ENCODE assay signal across 12 mouse cellular contexts in genomic region chr12:102339085-102339484, GRCm38 (mm10). TPM values are rescaled to one million over a fixed set of nuclear protein-coding genes. Genes with fewer than 3 reads are reported as not detected.
DNase-seq lines count a peak whose midpoint lies in the region; ATAC-seq and TF ChIP-seq lines count a peak whose summit lies in the region.
"Had no signal": no experiment of that assay in that cellular context is flagged by ENCODE, and none has a peak within 500 bp of the region (broad histone marks: within the 10 kb centered on the region; RNA-seq: fewer than 3 reads in every experiment).

No protein-coding gene starts in this region.

- DNase-seq in kidney, adult 2 months = peak; percentile 27
- no peak for DNase-seq in kidney, postnatal 10 days
- DNase-seq in midbrain, postnatal 0 days (ENCODE audit: low spot score) = no peak
- DNase-seq in midbrain, embryonic 14.5 days = no peak
- DNase-seq in thymus, postnatal 14 days = peak; percentile 54
- DNase-seq in cerebellum, postnatal 36 days = no peak
- DNase-seq: left cerebral cortex, postnatal 4 days had no signal

- 73% methylated on average over 2 of the region's 2 CpGs for WGBS in kidney, adult 2 months
- WGBS in midbrain, postnatal 0 days = 77% methylated on average over 2 of the region's 2 CpGs
- WGBS in midbrain, embryonic 14.5 days = 84% methylated on average over 2 of the region's 2 CpGs
- WGBS in hindbrain, embryonic 16.5 days = 80% methylated on average over 2 of the region's 2 CpGs

- H3K27me3 ChIP-seq in kidney, adult 2 months (replicated peaks; ENCODE audit: control insufficient read depth, insufficient read depth, low read length) = no peaks in the 10 kb centered on the region
- H3K27me3 ChIP-seq in midbrain, postnatal 0 days (ENCODE audit: insufficient read depth, low read length) = no peaks in the 10 kb centered on the region
- no peaks in the 10 kb centered on the region for H3K27me3 ChIP-seq in midbrain, embryonic 14.5 days (ENCODE audit: control insufficient read depth, insufficient read depth, low read length)
- H3K27me3 ChIP-seq in hindbrain, embryonic 16.5 days (replicated peaks; ENCODE audit: control insufficient read depth, insufficient read depth, low read length) = no peaks in the 10 kb centered on the region
- H3K27me3 ChIP-seq: embryonic facial prominence, embryonic 15.5 days; heart, embryonic 15.5 days had no signal

- no peak overlapping the region for H3K9ac ChIP-seq in midbrain, postnatal 0 days (replicated peaks; ENCODE audit: low read length, poor library complexity, severe bottlenecking)
- H3K9ac ChIP-seq in midbrain, embryonic 14.5 days (replicated peaks; ENCODE audit: low read length) = no peak overlapping the region
- no peak overlapping the region for H3K9ac ChIP-seq in hindbrain, embryonic 16.5 days (ENCODE audit: low read depth, low read length)
- H3K9ac ChIP-seq: embryonic facial prominence, embryonic 15.5 days; heart, embryonic 15.5 days had no signal

- H3K4me2 ChIP-seq in midbrain, postnatal 0 days (ENCODE audit: low read depth, low read length, poor library complexity, severe bottlenecking) = no peak overlapping the region
- no peak overlapping the region for H3K4me2 ChIP-seq in midbrain, embryonic 14.5 days (ENCODE audit: low read length)
- H3K4me2 ChIP-seq in hindbrain, embryonic 16.5 days (ENCODE audit: low read length) = no peak overlapping the region
- H3K4me2 ChIP-seq: embryonic facial prominence, embryonic 15.5 days; heart, embryonic 15.5 days had no signal

- H3K27ac ChIP-seq in kidney, adult 2 months (ENCODE audit: insufficient read depth, low read depth, low read length) = no peak overlapping the region
- no peak overlapping the region for H3K27ac ChIP-seq in midbrain, postnatal 0 days (ENCODE audit: low read depth, low read length)
- H3K27ac ChIP-seq in midbrain, embryonic 14.5 days (replicated peaks; ENCODE audit: low read depth, low read length) = no peak overlapping the region
- H3K27ac ChIP-seq in hindbrain, embryonic 16.5 days (ENCODE audit: low read depth, low read length) = no peak overlapping the region
- H3K27ac ChIP-seq: embryonic facial prominence, embryonic 15.5 days; heart, embryonic 15.5 days; macrophage had no signal

- 0 out of 2 replicates have a peak, but pooled peaks have one; percentile 1 for TF ChIP-seq CTCF in kidney, adult 2 months (conservative IDR thresholded peaks at IDR 0.05; ENCODE audit: insufficient read depth, insufficient read length, low read depth, low read length)
- peak; percentile 53 for TF ChIP-seq CTCF in midbrain, postnatal 0 days (IDR thresholded peaks at IDR 0.05)

- ATAC-seq in midbrain, postnatal 0 days (ENCODE audit: low FRiP score) = no peak
- no peak for ATAC-seq in midbrain, embryonic 14.5 days (ENCODE audit: low FRiP score, low TSS enrichment)
- peak; percentile 72 for ATAC-seq in common myeloid progenitor, adult 5-6 weeks (replicated peaks; ENCODE audit: low read depth, poor library complexity, severe bottlenecking)
- ATAC-seq in hindbrain, embryonic 16.5 days = no peak

- no peaks in the 10 kb centered on the region for H3K36me3 ChIP-seq in kidney, adult 2 months (ENCODE audit: control insufficient read depth, insufficient read depth, low read length)
- no peaks in the 10 kb centered on the region for H3K36me3 ChIP-seq in midbrain, postnatal 0 days (ENCODE audit: insufficient read depth, low read length)
- H3K36me3 ChIP-seq in midbrain, embryonic 14.5 days (ENCODE audit: control insufficient read depth, insufficient read depth, low read length) = no peaks in the 10 kb centered on the region
- no peaks in the 10 kb centered on the region for H3K36me3 ChIP-seq in hindbrain, embryonic 16.5 days (ENCODE audit: control insufficient read depth, insufficient read depth, low read length)
- H3K36me3 ChIP-seq: embryonic facial prominence, embryonic 15.5 days had no signal

- H3K4me3 ChIP-seq in kidney, adult 2 months (ENCODE audit: insufficient read depth, low read depth, low read length) = no peak overlapping the region
- H3K4me3 ChIP-seq in midbrain, postnatal 0 days (ENCODE audit: low read depth, low read length) = no peak overlapping the region
- no peak overlapping the region for H3K4me3 ChIP-seq in midbrain, embryonic 14.5 days (replicated peaks; ENCODE audit: low read depth, low read length)
- no peak overlapping the region for H3K4me3 ChIP-seq in hindbrain, embryonic 16.5 days (ENCODE audit: low read length)
- H3K4me3 ChIP-seq: embryonic facial prominence, embryonic 15.5 days; heart, embryonic 15.5 days had no signal

- H3K9me3 ChIP-seq in midbrain, postnatal 0 days (ENCODE audit: low read length) = no peaks in the 10 kb centered on the region
- H3K9me3 ChIP-seq in midbrain, embryonic 14.5 days (ENCODE audit: control insufficient read depth, low read length) = no peaks in the 10 kb centered on the region
- no peaks in the 10 kb centered on the region for H3K9me3 ChIP-seq in hindbrain, embryonic 16.5 days (ENCODE audit: control insufficient read depth, low read length)
- H3K9me3 ChIP-seq: embryonic facial prominence, embryonic 15.5 days; heart, embryonic 15.5 days had no signal

- TF ChIP-seq POLR2A in kidney, adult 2 months (IDR thresholded peaks at IDR 0.05; ENCODE audit: low read depth, low read length) = no peak

- H3K4me1 ChIP-seq in kidney, adult 2 months (ENCODE audit: control insufficient read depth, insufficient read depth, low read length) = no peaks in the 10 kb centered on the region
- H3K4me1 ChIP-seq in midbrain, postnatal 0 days (ENCODE audit: insufficient read depth, low read length) = no peaks in the 10 kb centered on the region
- no peaks in the 10 kb centered on the region for H3K4me1 ChIP-seq in midbrain, embryonic 14.5 days (ENCODE audit: control insufficient read depth, insufficient read depth, low read length)
- no peaks in the 10 kb centered on the region for H3K4me1 ChIP-seq in hindbrain, embryonic 16.5 days (ENCODE audit: control insufficient read depth, insufficient read depth, low read depth, low read length)

RNA-seq across cellular contexts. Expression of gene Rin3, which starts 56.2 kb away (rescaled TPM):
- 11.6 and 15.4 TPM in 2 replicates for polyA plus RNA-seq in kidney, adult 2 months (2012; rRNA removed)
- 3.7 and 5.9 TPM in 2 replicates for total RNA-seq in midbrain, postnatal 0 days (2014; rRNA removed)
- polyA plus RNA-seq in midbrain, postnatal 0 days (2015; fragmentation: Nextera tagmentation; extraction: Ambion mirVana) = 1.6 and 1.8 TPM in 2 replicates
- 1.4 and 3.5 TPM in 2 replicates for polyA plus RNA-seq in midbrain, embryonic 14.5 days (2014; fragmentation: Nextera tagmentation; extraction: Ambion mirVana)
- 44.7 and 86.3 TPM in 2 replicates for total RNA-seq in common myeloid progenitor, adult 5-6 weeks (2017)
- 2.6 and 4.2 TPM in 2 replicates for polyA plus RNA-seq in hindbrain, embryonic 16.5 days (2015; fragmentation: Nextera tagmentation; extraction: Ambion mirVana)

Comparison
In these comparisons a context has a peak if more than half of its experiments do, and no peak if none do; other contexts are left out.
1. DNase-seq: peak in kidney, adult 2 months (single experiment) and thymus, postnatal 14 days (single experiment); none in kidney, postnatal 10 days (single experiment), midbrain, postnatal 0 days (single experiment), midbrain, embryonic 14.5 days (single experiment) and cerebellum, postnatal 36 days (0 of 2).